Mouse (Mus musculus): ENCODE results near the gene Arhgap20.

Arhgap20 gene

DNA sequence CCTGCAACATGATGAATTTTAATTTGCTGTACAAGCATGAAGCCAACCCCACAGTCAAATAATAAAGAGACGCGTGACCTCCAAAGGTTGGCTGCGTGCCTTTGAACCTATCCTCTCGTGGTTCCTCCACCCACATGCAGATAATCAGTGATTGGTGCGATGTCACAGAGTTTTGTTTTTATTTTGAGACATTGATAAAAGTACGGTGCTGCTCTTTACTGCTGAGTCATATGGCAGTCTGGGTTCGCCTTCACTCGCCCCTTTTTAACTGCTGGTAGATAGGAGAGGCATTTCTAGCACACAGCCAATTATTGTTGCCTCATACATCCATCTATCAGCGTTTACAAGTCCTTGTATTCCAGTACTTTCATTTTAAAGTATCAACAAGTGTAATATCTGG is 34.0 kb downstream of the Arhgap20 start:
- in situ Hi-C loops (cut with MboI), result no loop called here

DNA sequence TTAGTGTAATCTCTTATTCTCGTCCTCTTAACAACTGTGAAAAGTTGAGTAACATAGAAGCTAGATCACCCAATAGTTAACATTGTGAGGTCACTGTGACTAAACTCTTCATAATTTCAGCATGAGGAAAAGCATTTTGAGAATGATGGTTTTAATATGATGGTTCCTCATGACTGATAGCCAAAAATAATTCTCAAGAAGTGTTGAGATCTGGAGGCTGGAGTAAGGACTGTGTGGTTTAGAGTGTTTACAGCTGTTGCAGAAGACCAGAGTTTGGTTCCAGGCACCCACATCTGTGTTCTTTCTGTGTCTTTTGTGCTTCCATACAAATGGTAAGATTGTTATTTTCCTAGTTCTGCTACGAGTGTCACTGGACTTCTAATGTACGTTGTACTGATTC is 42.1 kb downstream of the Arhgap20 start:
- in situ Hi-C loops (cut with MboI), result no loop called here

DNA sequence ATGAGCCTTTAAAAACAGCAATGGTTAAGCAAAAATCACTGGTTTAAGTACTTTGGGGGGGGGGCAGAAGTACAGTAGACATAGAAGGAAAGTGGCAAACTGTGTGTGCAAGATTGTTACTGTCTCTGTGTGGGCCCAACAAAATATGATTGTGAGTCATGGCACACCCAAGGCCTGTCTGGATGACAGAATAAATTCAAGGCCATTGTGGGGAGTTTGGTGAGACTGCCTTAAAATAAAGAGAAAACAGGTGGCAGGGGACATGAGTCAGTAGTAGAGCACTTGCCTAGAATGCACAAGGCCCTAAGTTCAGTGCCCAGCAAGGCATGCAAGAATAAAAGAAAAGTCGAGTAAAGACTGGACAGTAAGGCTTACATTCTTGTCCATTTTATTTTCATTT is 47.8 kb downstream of the Arhgap20 start:
- in situ Hi-C loops (cut with MboI), result no loop called here

DNA sequence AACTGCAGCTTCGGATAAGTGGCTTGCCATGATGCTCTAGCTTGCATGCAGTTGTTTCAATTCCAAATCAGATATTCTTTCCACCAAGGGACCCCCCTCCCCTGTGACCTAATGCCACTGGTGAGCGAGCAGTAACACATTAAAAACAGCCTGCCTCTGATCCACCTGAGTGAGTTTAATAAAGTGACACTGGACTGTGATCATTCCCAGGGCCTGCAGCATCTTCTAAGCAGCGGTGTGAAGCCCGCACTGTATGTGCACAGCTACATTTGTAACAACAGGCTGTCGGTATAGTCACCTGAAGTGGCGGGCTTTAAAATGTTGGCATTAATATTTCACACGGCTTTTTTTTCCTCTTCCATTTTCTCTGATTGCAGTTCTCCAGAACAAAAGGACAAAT is 59.4 kb downstream of the Arhgap20 start:
- in situ Hi-C loops (cut with MboI), result no loop called here

DNA sequence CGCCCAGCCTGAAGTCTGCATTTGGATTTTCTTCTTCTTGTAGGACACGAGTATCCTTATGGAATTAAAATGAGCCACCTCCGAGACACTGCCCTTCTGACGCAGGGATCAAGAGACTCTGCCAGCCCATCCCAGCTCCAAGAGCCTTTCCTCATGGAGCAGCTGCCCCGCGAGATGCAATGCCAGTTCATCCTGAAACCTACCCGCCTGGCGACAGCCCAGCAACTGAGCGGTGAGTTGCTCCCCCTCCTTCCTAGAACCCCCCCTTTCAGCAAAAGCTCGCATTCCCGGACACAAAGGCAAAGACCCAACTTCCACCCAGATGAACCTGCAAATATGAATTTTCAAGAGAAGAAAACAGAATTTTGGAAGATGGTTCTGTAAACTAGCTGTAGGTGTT is 66.5 kb downstream of the Arhgap20 start:
- in situ Hi-C loops (cut with MboI), result no loop called here

DNA sequence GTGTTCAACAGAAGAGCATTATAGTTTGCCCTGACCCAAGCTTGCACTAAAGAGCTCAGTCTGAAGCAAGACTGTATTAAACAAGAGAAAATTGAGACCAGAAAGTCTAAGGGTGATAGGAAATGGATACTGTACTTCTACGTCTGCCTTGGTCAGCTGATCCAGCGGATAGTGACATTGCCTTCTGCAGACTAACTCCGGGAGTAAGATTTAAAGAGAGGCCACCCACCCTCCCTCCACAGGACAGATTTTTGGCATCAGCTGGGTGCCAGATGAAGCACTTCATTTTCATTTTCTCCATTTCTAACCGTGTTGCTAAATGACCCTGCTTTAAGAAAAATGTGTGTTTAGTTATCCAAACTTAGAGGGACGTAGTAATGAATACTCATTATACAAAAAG is 67.2 kb downstream of the Arhgap20 start:
- in situ Hi-C loops (cut with MboI), result no loop called here

DNA sequence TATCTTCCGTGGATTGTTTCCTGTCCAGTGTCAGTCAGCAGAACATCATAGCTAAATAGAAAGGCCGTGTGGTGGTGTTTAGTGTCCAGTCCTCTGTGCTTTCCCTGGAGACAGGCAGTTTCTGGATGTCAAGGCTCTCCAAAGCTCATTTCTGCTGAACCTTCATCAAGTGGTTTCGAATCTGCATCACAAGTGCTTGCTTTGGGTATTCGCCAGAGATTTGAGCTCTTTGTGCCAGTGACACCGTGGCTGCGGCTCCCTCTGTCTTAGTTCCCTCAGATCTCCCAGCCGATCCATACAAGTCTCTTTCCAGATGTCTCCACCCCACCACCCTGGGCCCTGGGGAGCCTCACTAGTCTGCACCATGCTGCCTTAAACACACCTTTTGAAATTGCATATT is 72.6 kb downstream of the Arhgap20 start:
- in situ Hi-C loops (cut with MboI), result no loop called here

DNA sequence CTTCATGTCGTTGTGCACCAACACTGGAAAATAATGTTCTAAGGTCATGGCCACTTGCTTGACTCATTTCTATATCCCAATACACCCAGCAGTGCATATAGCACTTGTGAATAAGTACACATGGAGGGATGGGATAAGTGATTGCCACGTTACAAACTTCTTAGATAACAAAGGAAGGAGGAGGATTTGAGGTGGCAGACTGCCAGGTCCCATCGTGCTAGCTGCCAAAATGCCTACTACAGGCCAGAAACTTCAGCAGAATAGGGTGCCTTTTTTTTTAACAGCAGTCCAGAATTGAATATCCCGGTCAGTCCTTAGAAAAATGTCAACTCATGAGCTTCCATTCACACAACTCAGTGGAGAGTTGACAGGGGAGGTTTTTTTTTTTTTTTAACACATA is 78.1 kb downstream of the Arhgap20 start:
- in situ Hi-C loops (cut with MboI), result no loop called here

DNA sequence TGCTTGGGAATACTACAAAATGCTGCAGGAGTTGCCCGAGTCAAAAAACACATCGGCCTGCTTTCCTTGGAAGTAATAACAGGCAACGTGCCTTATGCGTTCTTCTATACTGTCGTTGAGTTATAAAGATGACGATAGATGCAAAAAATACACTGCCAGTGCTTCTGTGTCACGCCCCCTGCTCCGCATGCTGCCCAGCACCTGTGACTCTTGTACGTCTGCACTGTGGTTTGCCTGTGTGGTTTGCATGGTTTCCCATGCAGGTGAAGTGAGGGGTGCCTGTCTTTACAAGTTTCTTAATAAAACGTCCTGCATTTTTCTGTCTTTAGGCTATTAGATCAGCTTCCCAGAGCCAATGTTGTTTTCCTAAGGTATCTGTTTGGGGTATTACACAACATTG is 80.7 kb downstream of the Arhgap20 start:
- in situ Hi-C loops (cut with MboI), result no loop called here

DNA sequence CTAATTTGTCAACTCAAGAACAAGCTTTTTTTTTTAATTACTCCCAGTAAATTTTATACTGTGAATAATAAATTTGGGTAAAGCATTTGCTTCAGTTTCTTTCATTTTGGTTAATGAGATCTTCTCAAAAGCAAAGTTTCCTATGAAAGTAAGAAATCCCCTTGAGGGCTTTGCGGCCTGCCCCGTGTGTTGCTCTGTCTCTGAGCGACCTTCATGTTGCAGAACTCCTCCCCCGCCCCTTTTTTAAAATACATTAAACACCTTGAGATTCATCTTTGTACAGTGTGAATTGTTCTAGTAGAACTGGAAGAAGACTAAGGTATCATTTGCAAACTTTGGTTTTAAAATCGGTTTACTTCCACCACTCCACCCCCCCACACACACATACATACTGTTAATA is 88.6 kb downstream of the Arhgap20 start:
- in situ Hi-C loops (cut with MboI), result no loop called here

DNA sequence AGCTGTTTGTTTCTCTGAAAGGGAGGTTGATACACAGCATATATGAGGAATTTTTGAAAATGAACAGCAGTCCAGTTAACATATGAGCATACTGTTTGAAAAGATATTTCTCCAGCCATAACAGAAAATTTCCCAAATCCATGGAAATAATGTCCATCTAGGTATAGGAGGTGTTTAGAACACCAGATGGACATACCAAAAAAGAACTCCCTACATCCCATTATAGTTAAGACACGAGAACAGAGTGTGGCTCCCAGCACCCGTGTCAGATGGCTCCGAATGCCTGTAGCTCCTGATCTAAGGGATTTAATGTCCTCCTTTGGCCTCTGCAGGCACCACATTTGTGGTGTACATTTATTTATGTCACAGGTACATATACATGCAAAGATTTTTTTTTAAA is 99.1 kb downstream of the Arhgap20 start:
- in situ Hi-C loops (cut with MboI), result no loop called here

DNA sequence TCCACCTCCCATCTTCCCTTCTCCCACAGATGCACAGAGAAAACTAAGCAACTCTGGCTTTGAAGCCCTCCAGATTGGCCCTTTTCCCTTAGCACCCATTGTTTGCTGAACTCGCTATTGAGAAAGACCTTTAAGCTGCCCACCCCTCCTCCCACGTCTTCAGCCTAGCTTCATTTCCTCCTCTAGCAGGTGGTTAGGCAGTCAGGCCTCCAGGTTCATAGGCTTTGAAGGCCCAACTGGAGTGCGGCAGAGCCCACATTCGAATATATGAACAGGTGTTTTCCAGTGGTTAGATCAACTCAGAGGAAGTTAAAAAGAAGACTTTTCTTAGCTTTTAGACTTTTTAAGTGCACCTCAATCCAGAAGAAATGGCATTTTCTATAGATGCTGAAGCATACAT is 101.5 kb downstream of the Arhgap20 start:
- in situ Hi-C loops (cut with MboI), result no loop called here

DNA sequence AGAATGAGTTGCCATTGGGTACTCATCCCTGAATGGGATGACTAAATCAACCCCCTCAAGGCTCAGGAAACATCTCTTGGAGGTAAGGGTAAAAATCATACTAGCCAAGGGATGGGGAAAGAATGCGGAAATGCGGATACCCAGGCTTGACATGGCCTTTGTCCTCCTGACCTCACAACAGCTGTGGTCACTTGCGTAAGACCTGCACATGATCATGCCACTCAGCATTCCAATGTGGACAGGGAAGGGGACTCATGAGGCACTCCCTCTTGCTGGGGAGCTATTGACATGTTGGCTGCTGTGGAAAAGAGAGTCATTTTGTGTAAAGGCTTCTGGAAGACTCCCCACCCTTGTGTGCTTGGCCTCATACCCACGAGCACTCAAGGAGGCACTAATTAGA is 103.9 kb downstream of the Arhgap20 start:
- in situ Hi-C loops (cut with MboI), result no loop called here

DNA sequence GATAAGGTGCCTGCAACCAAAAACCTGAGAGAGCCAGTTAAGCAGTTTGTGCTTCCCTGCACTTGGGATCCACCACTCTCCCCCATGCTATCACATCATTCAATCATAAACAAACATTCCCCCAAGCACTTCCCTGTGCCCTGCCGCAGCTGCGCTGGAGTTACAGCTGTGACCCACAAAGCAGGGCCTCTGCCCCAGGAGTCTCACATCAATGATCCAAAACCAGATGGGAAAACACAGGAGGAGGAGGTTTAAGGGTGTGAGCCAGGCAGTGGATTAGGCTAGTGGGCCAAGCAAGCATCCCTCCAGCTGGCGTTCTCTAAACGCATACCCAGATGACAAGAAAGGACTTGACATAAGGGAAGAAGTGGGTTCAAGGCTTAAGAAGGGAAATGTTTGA is 109.2 kb downstream of the Arhgap20 start:
- in situ Hi-C loops (cut with MboI), result no loop called here

DNA sequence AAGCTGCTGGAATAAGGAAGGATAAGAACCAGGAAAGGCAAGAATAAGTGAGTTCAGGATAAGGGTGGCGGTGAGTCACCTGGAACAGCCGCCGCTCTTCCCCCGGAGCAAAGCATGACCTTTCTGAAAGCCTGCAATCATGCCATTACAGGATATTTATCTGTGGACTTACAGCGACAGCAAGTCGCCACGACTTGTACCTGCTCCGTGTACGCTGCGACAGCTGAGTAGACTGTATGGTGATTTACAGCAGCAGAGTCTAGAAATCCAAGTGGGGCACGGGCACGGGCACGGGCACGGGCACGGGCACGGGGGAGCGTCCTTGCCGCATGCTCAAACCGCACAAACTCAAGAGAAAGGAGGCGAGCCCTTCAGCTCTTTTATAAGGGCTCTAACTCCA is 110.4 kb downstream of the Arhgap20 start:
- in situ Hi-C loops (cut with MboI), result no loop called here

DNA sequence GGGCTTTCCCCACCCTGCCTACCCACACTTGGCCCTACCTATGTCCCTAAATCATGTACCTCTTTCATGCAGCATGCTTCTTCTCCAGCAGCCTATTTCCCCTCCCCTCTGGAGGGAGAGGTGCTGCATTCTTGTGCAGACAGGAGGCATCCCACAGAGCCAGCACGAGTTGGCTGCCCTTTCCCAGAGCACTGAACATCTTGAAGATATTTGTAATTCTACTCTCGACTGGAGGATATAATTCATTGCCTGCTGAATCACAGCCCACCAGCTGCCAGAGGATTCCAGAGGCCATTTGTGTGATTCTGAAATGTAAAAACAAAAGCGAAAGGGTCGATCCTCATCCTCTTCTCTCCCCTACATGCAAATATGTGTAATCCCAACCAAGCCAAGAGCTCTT is 116.2 kb downstream of the Arhgap20 start:
- in situ Hi-C loops (cut with MboI), result no loop called here

DNA sequence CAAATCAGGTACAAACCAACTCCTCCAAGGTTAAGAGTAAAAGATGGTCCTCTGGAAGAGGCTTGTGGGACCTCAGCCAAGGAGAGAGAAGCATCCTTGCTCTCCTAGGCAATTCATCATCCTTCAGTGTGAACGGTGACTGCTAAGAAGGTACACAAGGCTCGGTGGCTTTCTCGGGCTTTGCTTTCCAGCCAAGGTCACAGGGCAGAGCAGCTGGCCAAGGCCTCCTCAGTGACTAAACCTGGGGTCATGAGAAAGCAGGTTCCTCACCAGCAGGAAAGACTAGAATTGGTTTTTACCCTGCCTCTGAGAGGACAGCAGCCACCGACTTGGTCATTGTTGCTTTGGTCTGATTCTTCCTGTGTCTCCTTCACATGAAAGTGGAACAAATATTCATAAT is 116.7 kb downstream of the Arhgap20 start:
- in situ Hi-C loops (cut with MboI), result no loop called here

DNA sequence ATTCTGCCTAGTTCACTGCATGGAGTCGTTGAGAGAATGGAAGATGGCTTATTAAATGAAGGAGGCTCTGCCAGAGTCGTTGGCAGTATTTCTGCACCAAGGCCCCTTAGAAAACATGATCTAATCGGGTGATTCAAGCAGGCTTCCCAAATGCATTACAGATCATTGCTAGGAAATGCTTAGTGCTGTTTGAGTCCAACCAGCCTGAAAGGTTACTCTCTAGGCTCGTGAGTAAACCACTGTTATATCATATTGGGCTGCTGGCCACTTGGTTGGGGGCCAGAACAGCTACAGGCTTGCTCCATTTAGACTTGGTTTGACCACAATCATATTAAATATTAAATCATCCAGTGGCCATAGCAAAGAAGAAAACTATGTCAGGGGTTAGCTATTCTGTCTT is 118.2 kb downstream of the Arhgap20 start:
- in situ Hi-C loops (cut with MboI), result no loop called here

DNA sequence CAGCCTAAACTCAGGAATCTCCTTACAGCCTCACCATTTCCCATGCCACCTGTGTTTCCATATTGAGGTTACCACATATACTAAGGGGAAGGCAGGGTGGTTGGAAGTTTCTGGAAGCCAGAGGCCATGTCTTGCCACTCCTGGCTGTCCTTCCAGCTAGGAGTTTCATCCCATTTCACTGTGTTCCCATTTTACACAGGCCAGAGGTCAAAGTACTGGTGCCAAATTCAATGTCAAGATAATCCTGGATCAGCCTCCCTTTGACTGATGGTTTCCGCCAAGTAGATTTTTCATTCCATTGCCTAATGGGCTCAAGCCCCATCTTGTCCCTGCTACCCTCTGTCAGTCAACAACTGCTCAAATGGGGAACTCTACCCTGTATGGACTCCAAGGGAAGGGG is 127.8 kb downstream of the Arhgap20 start:
- in situ Hi-C loops (cut with MboI), result no loop called here

All from mature B cell (primary cell).